Mouse (Mus musculus) skeletal muscle tissue, adult 2 months (tissue): ENCODE measurements around the gene Neurod2.

Source experiments
- DNase-seq: peaks from one replicate; pipeline ENCODE4 v3.0.0-alpha.2; 2012; ENCODE audit warnings: low read depth, low spot score

The Neurod2 gene

DNA sequence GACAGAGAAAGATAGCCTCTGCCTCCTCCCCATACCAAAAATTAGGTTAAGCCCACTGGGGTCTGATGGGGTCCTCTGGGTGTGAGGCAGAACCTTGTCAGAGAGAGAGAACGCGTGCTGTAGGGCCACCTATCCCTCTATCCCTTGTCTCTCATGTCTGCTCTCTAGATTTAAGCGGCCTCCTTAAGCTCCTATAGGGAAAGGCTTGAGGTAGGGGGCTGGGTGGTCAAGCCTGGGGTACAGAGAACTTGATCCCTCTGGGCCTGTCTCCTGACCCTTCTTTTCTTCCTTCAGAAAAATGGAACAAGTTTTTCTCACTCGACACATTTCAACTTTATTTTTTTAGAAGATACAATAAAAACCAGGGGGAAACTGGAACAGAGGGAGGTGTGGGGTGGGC, 3.4 kb upstream of the Neurod2 start:
- no peak for DNase-seq

DNA sequence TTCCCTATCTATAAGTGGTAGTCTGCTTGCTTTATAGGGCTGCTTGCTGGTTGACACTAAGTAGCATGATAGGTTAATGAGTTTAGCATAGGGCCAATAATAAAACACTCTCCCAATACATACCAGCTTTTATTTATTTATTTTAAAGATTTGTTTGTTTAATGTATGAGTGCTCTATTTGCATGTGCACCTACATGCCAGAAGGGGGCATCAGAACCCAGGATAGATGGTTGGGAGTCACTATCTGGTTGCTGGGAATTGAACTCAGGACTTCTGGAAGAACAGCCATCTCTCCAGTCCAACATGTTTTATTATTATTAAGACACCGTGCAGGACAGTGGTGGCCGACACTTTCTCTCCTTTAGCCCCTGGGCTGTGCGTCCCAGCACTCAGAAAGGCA, 2.7 kb upstream of the Neurod2 start:
- DNase-seq: no peak

DNA sequence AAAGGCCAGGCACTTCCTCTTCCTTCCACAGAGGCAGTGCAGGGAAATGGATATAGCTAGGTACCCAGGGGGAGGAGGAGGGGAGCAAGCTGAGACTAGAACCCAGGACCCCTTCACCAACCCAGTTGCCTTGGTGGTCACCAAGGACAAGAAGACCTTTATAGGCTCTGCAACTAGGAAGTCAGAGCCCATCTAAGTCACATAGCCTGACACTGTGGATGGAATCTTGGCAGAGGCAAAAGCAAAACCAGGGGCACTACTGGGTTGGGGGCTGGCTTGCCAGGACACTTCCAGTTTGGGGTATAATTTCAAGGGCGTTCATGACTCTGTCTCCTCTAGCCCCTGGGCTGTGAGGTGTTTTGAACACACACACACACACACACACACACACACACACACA, 2.0 kb upstream of the Neurod2 start:
- DNase-seq: no peak

DNA sequence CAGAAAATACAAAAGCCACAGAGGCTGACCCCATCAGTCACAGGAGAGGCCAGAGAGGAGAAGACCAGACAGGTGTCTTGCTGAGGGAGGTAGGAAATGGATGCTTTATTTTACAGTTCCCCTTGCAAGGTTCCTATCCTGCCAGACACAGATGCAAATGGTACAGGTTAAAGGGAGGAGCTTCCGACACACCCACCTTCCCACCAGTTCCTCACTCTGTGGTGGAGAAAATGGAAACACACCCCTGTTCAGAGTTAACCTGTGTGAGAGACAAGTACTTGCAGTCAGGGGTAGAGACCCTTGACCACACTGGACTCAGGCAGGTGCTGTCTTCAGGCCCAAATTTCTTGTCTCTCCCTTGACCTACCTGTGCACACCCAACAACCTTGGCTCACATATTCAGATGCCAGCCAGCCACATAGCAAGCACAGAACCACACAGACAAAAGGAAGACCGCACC, 1.3 kb upstream of the Neurod2 start:
- DNase-seq: no peak

DNA sequence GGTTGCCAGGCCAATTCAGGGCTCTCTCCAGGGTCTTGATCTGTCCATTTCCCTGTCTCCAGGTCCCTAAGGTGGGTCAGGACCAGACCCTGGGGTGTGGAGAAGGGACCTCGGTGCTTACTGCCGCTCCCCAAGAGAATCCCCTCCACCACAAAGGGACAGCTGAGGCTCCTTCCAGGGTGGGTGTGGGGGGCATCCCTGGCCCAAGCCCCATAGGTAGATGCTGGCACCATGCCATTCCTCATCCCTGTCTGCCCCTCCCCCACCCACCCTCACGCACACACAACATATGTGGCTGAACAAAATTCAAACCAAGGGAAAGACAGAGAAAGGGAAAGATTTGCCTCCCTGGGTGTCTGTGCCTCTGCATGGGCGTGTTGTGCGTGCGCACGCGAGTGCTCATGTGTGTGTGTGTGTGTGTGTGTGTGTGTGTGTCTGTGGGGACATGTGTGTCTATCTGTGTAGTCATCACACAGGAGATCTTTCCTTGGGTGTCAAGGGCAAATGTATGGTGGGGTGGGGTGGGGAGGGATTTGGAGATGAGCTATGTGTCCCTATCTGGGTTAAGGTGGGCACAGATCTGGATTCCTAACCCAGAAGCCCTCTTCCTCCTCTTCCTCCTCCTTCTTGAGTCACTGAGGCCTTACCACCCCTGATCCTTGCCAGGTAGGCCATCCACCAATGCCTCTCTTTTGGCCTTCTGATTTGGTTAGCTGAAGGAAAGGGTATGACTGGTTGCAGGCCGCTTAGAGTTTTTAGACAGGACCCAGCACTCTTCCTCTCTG, 704 bp upstream of the Neurod2 start:
- no peak for DNase-seq

DNA sequence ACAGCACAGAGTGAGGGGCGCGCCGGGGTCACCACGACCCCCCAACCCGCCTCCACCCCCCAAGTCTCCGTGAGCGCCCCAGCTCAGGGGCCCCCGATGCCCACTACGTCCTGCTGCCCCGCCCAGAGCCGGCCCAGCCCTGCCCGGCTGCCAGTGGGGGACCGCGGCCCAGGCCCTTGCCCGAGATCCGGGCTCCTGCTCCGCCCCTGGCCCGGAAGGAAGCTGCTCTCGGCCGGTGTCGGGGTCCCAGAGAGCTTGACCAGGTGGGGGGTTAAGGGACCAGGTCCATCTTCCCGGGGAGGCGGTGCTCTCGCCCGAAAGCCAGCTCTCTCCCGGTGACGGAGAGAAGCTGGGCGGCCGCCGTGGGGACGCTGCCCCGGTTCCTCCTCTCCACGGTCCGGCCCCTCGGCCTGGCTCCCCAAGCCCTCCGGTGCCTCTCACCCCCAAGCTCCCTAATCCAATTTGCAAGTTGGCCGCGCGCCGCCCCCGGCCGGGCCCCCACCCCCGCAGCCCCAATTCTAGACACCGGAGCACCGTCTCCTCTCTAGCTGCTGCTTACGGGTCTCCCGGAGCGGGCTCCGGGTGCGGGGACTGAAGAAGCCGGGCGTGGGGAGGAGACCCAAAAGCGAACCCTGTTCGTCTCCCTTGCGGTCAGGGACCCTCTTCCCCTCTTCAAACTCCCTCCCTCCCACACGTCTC, 928 bp downstream of the Neurod2 start:
- DNase-seq: no peak

DNA sequence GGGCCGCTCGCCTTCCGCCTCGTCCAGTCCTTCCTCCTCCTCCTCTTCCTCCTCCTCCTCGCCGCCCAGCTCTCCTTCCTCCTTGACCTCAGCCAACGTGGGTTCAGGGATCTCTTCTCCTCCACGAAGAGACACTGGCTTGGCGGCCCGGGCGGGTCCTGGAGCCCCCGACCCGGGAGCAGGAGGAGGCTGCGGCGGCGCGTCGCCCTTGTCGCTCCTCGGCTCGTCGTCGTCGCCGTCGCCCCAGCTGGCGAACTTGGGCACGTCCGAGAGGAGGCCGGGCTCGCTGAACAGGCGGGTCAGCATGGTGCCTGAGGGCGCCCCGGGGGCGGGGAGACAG, 1.4 kb downstream of the Neurod2 start:
- no peak for DNase-seq

DNA sequence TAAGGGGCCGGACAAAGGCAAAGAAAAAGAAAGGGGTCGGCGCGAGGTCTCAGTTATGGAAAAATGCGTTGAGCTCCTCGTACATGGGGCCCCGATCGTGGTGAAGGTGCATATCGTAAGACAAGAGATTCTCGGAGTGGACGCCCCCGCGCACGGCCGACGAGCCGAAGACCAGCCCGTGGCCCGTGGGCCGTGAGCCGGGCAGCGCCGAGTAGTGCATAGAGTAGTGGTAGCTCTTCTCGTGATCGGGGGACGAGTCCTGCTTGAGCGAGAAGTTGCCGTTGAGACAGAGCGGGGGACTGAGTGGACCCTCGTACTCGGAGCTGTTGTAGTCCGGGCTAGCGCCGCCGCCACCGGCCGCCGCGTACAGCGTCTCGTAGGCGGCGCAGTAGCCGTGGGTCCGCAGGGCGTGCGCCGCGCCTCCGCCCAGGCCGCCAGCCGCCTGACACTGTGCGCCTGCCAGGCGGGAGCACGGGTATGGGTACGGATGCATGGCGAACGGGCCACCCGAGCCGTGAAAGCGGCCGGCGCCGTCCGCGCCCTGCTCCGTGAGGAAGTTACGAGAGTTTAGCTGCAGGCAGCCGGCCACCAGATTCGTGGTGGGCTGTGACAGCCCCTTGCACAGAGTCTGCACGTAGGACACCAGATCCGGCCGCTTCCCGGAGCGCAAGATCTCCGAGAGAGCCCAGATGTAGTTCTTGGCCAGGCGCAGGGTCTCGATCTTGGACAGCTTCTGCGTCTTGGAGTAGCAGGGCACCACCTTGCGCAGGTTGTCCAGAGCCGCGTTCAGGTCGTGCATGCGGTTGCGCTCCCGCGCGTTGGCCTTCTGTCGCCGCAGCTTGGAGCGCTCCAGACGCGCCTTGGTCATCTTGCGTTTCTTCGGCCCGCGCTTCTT, 2.1 kb downstream of the Neurod2 start:
- no peak for DNase-seq

DNA sequence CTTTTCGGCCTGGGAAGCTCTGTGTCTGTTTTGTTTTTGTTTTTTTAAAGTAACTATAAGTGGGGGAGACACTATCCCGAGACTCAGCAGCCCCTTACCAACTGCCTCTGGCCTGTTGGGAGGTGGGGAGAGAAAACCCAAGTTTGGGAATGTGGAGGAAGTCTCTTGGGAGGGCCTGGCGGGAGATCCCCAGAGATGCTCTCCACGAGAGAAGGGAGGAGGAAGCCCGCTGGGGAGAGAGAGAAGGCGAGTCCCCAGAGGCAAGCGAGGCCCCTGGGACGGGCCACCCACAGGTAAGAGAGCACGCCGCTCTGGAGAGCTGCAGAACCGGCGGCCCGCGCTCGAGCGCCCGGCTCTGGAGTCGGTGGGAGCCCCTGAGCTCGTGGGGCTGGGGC, 2.7 kb downstream of the Neurod2 start:
- no peak for DNase-seq

DNA sequence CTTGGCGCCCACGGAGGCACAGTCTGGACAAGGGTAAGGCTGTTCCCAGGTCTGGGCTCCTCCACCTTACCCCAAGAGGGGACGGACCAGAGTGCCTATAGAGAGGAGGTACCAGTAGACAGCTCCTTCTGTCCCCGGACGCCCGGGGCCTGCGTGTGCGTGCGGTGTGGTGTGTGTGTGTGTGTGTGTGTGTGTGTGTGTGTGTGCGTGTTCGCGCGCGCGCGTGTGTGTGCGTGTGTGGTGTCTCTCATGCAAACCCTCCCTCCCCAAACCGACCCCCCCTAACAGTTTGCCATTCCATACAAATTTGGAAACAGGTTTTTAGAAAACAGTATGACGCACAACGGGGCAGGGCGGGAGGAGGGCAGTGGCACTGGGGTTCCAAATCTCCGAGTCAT, 3.6 kb downstream of the Neurod2 start:
- DNase-seq: no peak

DNA sequence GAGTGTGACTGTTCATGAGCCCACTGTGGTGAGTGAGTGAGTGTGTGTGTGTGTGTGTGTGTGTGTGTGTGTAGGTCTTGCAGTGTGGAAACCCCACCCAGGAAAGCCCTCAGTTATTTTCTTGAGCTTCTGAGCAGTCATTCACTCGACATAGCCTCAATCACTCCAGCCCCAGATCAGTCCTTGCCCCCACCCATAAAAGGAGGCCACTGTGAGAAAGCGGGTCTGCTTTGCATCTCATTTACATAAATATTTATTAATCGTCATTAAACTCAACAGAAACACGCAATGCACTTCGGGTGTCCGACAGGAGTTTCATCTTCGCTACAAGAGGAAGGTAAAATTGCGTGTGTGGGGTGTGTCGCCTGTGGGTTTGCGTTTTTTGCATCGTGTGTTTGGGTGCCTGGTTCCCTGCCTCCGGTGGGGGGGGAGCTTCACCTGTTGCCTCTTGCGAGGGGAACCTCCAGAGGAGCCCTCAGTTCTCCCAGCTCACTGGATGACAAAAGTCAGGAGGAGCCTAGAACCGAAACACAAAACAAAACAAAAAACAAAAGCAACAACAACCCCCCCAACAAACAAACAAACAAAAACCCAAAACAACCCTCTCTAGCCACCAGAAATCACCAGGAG, 4.1 kb downstream of the Neurod2 start:
- DNase-seq: no peak

DNA sequence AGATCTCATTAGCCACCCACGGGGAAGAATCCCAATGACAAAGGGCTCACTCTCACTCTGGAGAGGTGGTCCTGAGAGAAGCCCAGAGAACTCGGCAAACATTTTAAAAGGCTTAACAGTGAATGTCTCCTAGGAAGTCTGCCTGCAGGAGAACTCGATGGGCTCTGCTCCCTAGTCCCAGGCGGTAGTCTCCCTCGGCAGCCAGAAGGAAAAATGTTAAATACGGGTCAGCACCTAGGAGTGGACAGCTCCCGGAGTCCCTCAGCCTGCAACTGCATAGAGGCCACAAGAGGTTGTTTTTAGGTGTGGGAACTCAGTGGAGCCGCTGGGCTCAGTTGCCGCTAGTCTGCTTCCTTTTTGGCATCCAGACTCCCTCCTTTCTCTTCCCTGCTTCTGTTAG, 5.5 kb downstream of the Neurod2 start:
- no peak for DNase-seq

DNA sequence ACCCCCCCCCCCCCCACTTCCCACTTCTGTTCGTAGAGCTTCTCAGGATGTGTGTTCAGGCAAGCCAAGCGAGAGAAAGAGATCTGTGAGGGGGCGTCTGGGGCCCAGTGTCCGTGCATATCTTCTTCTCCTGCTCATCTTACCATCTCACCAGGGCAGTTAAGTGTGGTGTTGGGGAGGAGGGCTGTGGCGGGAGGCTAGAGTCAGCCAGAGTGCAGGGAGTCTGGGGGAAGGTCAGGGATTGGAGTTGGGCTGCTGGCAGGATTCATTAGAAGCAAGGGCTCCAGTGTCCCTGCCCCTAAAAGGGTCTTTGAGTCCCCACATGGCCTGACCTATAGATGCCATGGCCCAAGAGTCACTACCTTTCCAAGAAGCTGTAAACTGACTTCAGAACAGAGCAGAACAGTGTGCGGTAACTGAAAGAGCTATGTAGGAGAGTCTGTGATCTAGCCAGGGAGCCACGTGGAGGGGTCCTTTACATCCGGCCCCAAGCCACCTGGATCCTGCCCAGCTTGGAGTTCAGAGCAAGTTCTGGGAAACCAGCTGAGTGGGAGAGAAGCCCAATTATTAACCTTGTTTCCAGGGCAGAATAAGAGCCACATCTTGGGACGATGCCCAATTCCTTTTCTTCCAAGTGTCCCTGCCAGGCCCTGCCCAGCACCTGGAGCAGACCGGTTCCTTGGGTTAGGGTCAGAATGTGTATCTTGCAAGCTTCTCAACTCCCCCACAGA, 6.1 kb downstream of the Neurod2 start:
- no peak for DNase-seq

DNA sequence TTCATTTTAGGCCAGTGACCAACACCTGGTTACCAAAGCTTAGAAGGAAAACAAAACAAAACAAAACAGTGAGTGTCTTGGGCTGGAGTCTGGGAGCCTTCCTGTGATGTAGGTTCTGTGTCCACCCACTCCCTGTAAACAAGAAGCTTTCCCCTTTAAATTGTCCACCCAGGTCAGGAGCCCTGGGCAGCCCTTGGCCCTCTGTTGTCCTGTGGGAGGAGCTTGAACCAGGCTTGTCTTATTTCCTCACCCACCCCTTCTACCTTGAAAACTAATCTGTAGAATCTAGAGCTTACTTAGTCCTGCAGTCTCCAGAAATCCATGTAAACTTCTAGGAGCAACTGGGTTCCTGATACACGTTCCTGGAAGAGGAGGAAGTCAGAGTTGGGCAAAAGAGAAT, 7.3 kb downstream of the Neurod2 start:
- no peak for DNase-seq

DNA sequence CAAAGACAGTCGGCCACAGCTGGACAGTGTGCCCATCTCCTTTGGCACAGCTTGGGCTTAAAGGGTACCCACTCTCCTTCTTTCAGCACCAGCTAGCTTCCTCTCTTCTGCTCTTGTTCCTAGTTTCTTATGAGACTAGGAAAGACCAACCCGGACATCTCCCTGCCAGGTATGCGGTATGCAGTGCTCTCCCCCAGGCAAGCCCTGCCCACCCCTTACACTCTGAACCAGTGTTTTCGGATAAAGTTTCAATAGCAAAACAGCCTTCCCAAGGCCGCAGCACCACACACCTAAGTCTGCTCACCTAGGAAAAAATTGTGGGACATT, 7.8 kb downstream of the Neurod2 start:
- DNase-seq: no peak

DNA sequence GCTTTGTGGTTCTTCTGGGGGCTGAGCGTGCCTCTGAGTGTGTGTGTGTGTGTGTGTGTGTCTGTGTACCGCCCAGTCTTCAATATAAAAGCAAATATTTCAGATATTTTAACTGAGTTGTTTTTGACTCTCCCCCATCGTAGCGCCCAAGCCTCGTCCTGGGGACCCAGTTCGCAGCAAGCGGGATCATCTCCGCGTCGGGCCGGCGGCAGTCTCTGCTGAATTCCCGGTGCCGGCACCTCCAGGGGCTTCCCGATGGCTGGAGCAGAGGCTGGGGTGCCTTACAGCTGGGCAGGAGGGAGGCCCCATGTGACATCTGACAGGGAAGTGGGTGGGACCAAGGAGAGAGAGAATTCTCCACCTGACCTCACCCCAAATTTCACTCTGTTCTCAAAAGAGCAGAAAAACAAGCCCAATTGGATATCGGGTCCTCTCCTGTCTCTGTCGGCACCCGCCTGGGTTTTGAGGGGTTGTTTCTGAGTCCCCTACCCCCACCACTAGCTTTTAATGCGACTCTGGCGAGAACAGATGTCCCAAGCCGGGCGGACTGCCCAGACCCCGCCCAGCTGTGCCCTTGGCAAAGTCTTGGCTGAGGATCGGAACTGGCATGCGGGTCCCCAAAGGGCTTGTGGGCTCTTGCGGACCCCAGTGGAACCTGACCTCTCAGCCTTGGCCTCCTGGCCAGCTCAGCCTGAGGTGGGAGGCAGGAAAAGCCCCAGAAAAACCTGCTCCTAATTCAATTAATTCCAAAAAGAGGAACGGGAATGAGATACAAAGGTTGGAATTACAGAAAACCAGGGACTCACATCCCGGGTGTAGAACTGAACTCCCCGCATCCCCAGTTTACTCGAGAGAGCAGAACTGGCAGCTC, 8.4 kb downstream of the Neurod2 start:
- DNase-seq: no peak

DNA sequence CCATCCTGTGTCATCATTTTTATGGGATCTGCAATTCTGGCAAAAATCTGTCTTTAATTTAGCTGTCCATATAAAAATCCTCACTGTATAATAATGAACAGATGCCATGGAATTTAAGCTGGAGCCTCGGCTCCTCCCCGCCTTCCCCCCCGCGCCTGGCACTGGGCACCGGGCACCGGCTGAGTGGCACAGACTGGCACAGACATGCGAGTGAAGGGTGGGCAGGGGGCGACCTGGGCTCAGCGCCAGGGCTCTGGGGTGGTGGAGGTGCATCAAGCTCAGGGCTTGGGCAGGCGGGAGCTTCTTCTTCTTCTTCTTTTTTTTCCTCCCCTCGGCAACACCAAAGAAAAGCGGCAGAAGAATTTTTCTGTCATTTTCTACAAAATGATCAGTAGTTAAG, 9.1 kb downstream of the Neurod2 start:
- no peak for DNase-seq

DNA sequence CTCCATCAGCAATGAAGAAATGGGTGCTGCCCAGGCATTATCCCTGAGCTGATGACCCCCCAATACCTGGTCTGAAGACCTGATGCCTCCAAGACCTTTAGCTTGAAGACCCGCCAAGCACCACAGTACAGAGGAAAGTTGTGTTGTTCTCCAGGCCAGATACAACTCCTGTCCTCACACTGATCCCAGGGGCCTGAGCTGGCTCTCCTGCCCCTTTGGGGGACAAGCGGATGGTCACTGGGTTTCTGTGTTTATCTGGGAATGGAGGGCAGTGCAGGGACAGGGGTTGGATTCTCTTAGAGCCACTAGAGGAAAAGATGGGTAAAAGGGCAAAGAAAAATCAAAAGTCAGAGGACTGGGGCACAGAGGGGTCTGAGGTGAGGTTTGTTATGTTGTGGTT, 9.5 kb downstream of the Neurod2 start:
- DNase-seq: no peak

DNA sequence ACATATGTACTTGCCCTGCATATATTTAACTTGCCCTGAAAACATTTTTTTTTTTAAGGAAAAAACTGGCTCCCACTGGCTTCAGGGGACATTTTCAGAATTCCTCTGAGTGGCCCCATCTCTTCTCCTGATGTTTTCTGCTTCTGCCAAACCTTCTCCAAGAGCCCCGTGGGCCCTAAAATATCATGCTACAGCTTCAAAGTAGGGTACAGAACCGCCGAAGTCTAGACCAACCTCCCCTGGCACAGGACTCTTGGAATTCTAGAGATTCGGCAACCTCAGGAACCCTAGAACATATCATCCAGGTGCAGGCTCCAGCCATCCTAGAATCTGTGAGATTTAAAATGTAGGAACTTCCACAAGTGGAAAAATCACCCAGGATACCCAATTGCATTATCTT, 9.9 kb downstream of the Neurod2 start:
- DNase-seq: no peak

DNA sequence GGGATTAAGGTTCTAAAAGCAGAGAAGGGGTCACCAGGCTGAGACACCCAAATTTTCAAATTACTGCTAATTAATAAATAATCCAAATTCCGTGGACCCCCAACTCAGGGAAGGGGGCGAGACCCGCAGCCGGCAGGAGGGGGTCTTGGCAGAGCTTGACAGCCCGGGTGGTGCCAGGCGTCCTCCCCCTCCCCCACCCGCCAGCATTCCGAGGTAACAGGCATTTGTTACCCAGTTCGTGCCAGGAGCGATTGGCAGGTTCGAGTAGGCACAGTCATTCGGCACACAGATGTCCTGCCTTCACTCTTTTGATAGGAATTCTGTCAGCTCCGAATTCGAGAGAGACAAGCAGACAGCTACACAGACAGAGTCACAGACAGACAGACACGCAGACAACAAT, 10.3 kb downstream of the Neurod2 start:
- no peak for DNase-seq
